Comparison of ENCODE assay signal across 12 mouse cellular contexts in genomic region chr15:93977494-93977893, GRCm38 (mm10).
A peak's percentile ranks its signal among the peaks of the same experiment; 100 is the strongest.
DNase-seq lines count a peak whose midpoint lies in the region; ATAC-seq and TF ChIP-seq lines count a peak whose summit lies in the region.
"Had no signal": no experiment of that assay in that cellular context is flagged by ENCODE, and none has a peak within 500 bp of the region (broad histone marks: within the 10 kb centered on the region; RNA-seq: fewer than 3 reads in every experiment).

No protein-coding gene starts in this region.

- H3K4me1 ChIP-seq in liver, adult 2 months (ENCODE audit: control insufficient read depth, insufficient read depth, low read length): no peaks in the 10 kb centered on the region

- H3K36me3 ChIP-seq in liver, adult 2 months (ENCODE audit: control insufficient read depth, insufficient read depth, low read length): no peaks in the 10 kb centered on the region
- H3K36me3 ChIP-seq: embryonic facial prominence, embryonic 13.5 days had no signal

- no peak overlapping the region for H3K4me3 ChIP-seq in left cerebral cortex, adult 2 months
- no peak overlapping the region for H3K4me3 ChIP-seq in liver, adult 2 months (ENCODE audit: insufficient read depth, low read depth, low read length)
- H3K4me3 ChIP-seq: embryonic facial prominence, embryonic 13.5 days; myocyte had no signal

- no peak overlapping the region for H3K9ac ChIP-seq in liver, adult 2 months (ENCODE audit: low read depth, low read length)
- H3K9ac ChIP-seq: embryonic facial prominence, embryonic 13.5 days had no signal

- no peak overlapping the region for H3K27ac ChIP-seq in left cerebral cortex, adult 2 months
- H3K27ac ChIP-seq in liver, adult 2 months (replicated peaks; ENCODE audit: insufficient read depth, low read depth, low read length): no peak overlapping the region
- H3K27ac ChIP-seq: embryonic facial prominence, embryonic 13.5 days had no signal

- ATAC-seq in erythroblast, adult 5-6 weeks (replicated peaks; ENCODE audit: low FRiP score, poor library complexity, severe bottlenecking): no peak
- ATAC-seq: hindbrain, embryonic 16.5 days; lung, postnatal 0 days had no signal

- H3K27me3 ChIP-seq in liver, adult 2 months (ENCODE audit: control insufficient read depth, insufficient read depth, low read length): no peaks in the 10 kb centered on the region
- H3K27me3 ChIP-seq: embryonic facial prominence, embryonic 13.5 days had no signal

- no peak for TF ChIP-seq POLR2A in liver, adult 2 months (IDR thresholded peaks at IDR 0.05; ENCODE audit: extremely low read depth, insufficient read depth, low read length)

- TF ChIP-seq CTCF in left cerebral cortex, adult 2 months (IDR thresholded peaks at IDR 0.05): peak; percentile 20
- TF ChIP-seq CTCF in liver, adult 2 months (IDR thresholded peaks at IDR 0.05; ENCODE audit: low read depth, low read length): no peak

- intact Hi-C loops in left cerebral cortex, adult 2 months (cut with DNase I): no loop called here

- DNase-seq in embryo, embryonic 10 days (ENCODE audit: low spot score): peak; percentile 40
- DNase-seq in embryo, embryonic 9.5 days (ENCODE audit: extremely low spot score): no peak
- DNase-seq in left cerebral cortex, adult 2 months (ENCODE audit: extremely low spot score in 1 of 2, low spot score in 2 of 2): no peak
- no peak for DNase-seq in left cerebral cortex, adult 8-10 months (ENCODE audit: low spot score in 2 of 2)
- peak; percentile 1 for DNase-seq in liver, adult 2 months (ENCODE audit: extremely low read depth, low read depth, low spot score)
- DNase-seq in thymus, postnatal 25 days: peak; percentile 52
- no peak for DNase-seq in urinary bladder, adult 18-20 months (ENCODE audit: low spot score in 2 of 2)

- H3K79me2 ChIP-seq in liver, adult 2 months (ENCODE audit: control insufficient read depth, insufficient read depth, low read length): no peaks in the 10 kb centered on the region

- 61% methylated on average over 5 of the region's 5 CpGs for WGBS in liver, adult 2 months

Comparison
In these comparisons a context has a peak if more than half of its experiments do, and no peak if none do; other contexts are left out.
1. DNase-seq: peak in embryo, embryonic 10 days (single experiment), liver, adult 2 months (single experiment) and thymus, postnatal 25 days (single experiment); none in embryo, embryonic 9.5 days (single experiment), left cerebral cortex, adult 2 months (0 of 2), left cerebral cortex, adult 8-10 months (0 of 2) and urinary bladder, adult 18-20 months (0 of 2).